Mouse (Mus musculus) intestine, embryonic 16.5 days (tissue): ENCODE measurements around the gene Il17rd. TPM values are rescaled to one million over a fixed set of nuclear protein-coding genes. Genes with fewer than 3 reads are reported as not detected.

Experiments used
- ATAC-seq: fragments of 200-750 bp; cut with Nextera tagmentation; 2 replicates; pipeline ENCODE4 v1.8.0; 2017; ENCODE audit warnings: moderate TSS enrichment, moderate library complexity
- H3K27ac ChIP-seq: fragments of 300-500 bp; sonication (generic); 2 replicates; pipeline ENCODE4 v1.5.1; 2014; ENCODE audit warnings: mild to moderate bottlenecking, low read length
- H3K27me3 ChIP-seq: fragments of 300-500 bp; sonication (generic); replicated peaks from 2 replicates; pipeline ENCODE4 v1.6.1; 2014; ENCODE audit warnings: low read length, control low read depth, mixed read lengths; ENCODE audit not compliant: control insufficient read depth, insufficient read depth
- H3K36me3 ChIP-seq: fragments of 300-500 bp; sonication (generic); 2 replicates; pipeline ENCODE4 v1.6.1; 2014; ENCODE audit warnings: low read length, control low read depth; ENCODE audit not compliant: control insufficient read depth, insufficient read depth
- H3K4me1 ChIP-seq: fragments of 300-500 bp; sonication (generic); 2 replicates; pipeline ENCODE4 v1.6.1; 2014; ENCODE audit warnings: low read length, control low read depth, mixed read lengths; ENCODE audit not compliant: control insufficient read depth, insufficient read depth
- H3K4me2 ChIP-seq: fragments of 300-500 bp; sonication (generic); 2 replicates; pipeline ENCODE4 v1.6.1; 2014; ENCODE audit warnings: low read depth, low read length, control low read depth
- H3K4me3 ChIP-seq: fragments of 300-500 bp; sonication (generic); 2 replicates; pipeline ENCODE4 v1.5.1; 2014; ENCODE audit warnings: mild to moderate bottlenecking, low read length
- H3K9ac ChIP-seq: fragments of 300-500 bp; sonication (generic); 2 replicates; pipeline ENCODE4 v1.6.1; 2014; ENCODE audit warnings: low read depth, low read length
- H3K9me3 ChIP-seq: fragments of 300-500 bp; sonication (generic); 2 replicates; pipeline ENCODE4 v1.6.1; 2016; ENCODE audit warnings: low read length, control low read depth; ENCODE audit not compliant: control insufficient read depth
- WGBS: fragments of 180-500 bp; shearing (Covaris S2); extraction: QIAGEN DNeasy Blood & Tissue Kit; methylation state at CpG from one replicate; pipeline ENCODE4 v1.1.7; 2014; 5-methylcytosine and 5-hydroxymethylcytosine counted together
- polyA plus RNA-seq: library from polyadenylated mRNA; unstranded; fragments of >200 nt; fragmentation: Nextera tagmentation; extraction: Ambion mirVana; gene quantifications from 2 replicates; pipeline ENCODE4 v1.2.1, GENCODE M21; 2015

The Il17rd gene
- polyA plus RNA-seq, 1 experiment from 2014 or later, result 1.4 TPM

GRCm38 (mm10) chr14:27075084-27075483 is 36.3 kb downstream of the Il17rd start:
- Histone ChIP-seq H3K4me1 (peaks cover 44% of the 10 kb centered on the region), H3K9ac (no peak overlapping the region), H3K4me3 (no peak overlapping the region), H3K4me2 (no peak overlapping the region), H3K27ac (peak overlapping the region; percentile 59; the same call in 1 of the 2 replicates), H3K36me3 (no peaks in the 10 kb centered on the region), H3K9me3 (no peaks in the 10 kb centered on the region), H3K27me3 (no peaks in the 10 kb centered on the region)
- no peak for ATAC-seq
- 42% methylated on average over 6 of the region's 6 CpGs for whole genome bisulfite sequencing

- Histone ChIP-seq H3K4me3 (no peak overlapping the region), H3K9me3 (no peaks in the 10 kb centered on the region), H3K36me3 (no peaks in the 10 kb centered on the region), H3K27me3 (no peaks in the 10 kb centered on the region), H3K4me1 (peaks cover 36% of the 10 kb centered on the region), H3K9ac (no peak overlapping the region), H3K4me2 (no peak overlapping the region), H3K27ac (0 out of 2 replicates have a peak overlapping the region, but pooled peaks have one; percentile 10)
- WGBS, result 52% methylated on average over 8 of the region's 8 CpGs
- no peak for ATAC-seq
These were observed 37.3 kb downstream of the Il17rd start for GRCm38 (mm10) chr14:27075909-27076521.

GRCm38 (mm10) chr14:27076522-27076920 is 37.8 kb downstream of the Il17rd start:
- ATAC-seq, result no peak
- Histone ChIP-seq H3K9ac (no peak overlapping the region), H3K36me3 (no peaks in the 10 kb centered on the region), H3K4me3 (no peak overlapping the region), H3K9me3 (no peaks in the 10 kb centered on the region), H3K27me3 (no peaks in the 10 kb centered on the region), H3K4me1 (peaks cover 31% of the 10 kb centered on the region), H3K27ac (0 out of 2 replicates have a peak overlapping the region, but pooled peaks have one; percentile 10), H3K4me2 (no peak overlapping the region)
- 61% methylated on average over 2 of the region's 2 CpGs for WGBS

GRCm38 (mm10) chr14:27081536-27082275 is 43.0 kb downstream of the Il17rd start:
- Histone ChIP-seq H3K9me3 (no peaks in the 10 kb centered on the region), H3K4me3 (no peak overlapping the region), H3K4me2 (no peak overlapping the region), H3K4me1 (no peaks in the 10 kb centered on the region), H3K9ac (no peak overlapping the region), H3K27me3 (no peaks in the 10 kb centered on the region), H3K27ac (no peak overlapping the region), H3K36me3 (no peaks in the 10 kb centered on the region)
- 73% methylated on average over 5 of the region's 5 CpGs for WGBS
- ATAC-seq, result no peak

GRCm38 (mm10) chr14:27085471-27085870 is 46.7 kb downstream of the Il17rd start:
- H3K9me3 ChIP-seq, result no peaks in the 10 kb centered on the region
- no peak overlapping the region for H3K4me2 ChIP-seq
- ATAC-seq, result no peak
- H3K9ac ChIP-seq, result no peak overlapping the region
- no peaks in the 10 kb centered on the region for H3K4me1 ChIP-seq
- no peaks in the 10 kb centered on the region for H3K36me3 ChIP-seq
- no peak overlapping the region for H3K4me3 ChIP-seq
- no peaks in the 10 kb centered on the region for H3K27me3 ChIP-seq
- H3K27ac ChIP-seq, result no peak overlapping the region
- WGBS, result 64% methylated on average over 5 of the region's 5 CpGs

- WGBS, result 75% methylated on average over 4 of the region's 4 CpGs
- ATAC-seq, result no peak
- no peaks in the 10 kb centered on the region for H3K27me3 ChIP-seq
These were observed 47.3 kb downstream of the Il17rd start for GRCm38 (mm10) chr14:27085999-27086398.

GRCm38 (mm10) chr14:27094247-27094646 is 55.5 kb downstream of the Il17rd start:
- Histone ChIP-seq H3K27ac (no peak overlapping the region), H3K4me2 (no peak overlapping the region), H3K27me3 (no peaks in the 10 kb centered on the region), H3K9me3 (no peaks in the 10 kb centered on the region), H3K9ac (no peak overlapping the region), H3K4me1 (no peaks in the 10 kb centered on the region), H3K4me3 (no peak overlapping the region), H3K36me3 (peaks cover 3% of the 10 kb centered on the region; the same call in 1 of the 2 replicates)
- ATAC-seq, result no peak
- WGBS, result 68% methylated on average over 5 of the region's 5 CpGs

More at GRCm38 (mm10) chr14:27085999-27086398, 47.3 kb downstream of the Il17rd start:
- H3K9me3 ChIP-seq, result no peaks in the 10 kb centered on the region
- H3K4me3 ChIP-seq, result no peak overlapping the region
- H3K4me1 ChIP-seq, result no peaks in the 10 kb centered on the region
- no peak overlapping the region for H3K9ac ChIP-seq
- H3K27ac ChIP-seq, result no peak overlapping the region
- H3K4me2 ChIP-seq, result no peak overlapping the region
- H3K36me3 ChIP-seq, result no peaks in the 10 kb centered on the region

GRCm38 (mm10) chr14:27096133-27096532 is 57.4 kb downstream of the Il17rd start:
- H3K9ac ChIP-seq, result no peak overlapping the region
- no peaks in the 10 kb centered on the region for H3K27me3 ChIP-seq
- 70% methylated on average over 9 of the region's 9 CpGs for WGBS
- no peaks in the 10 kb centered on the region for H3K9me3 ChIP-seq
- no peaks in the 10 kb centered on the region for H3K4me1 ChIP-seq
- H3K27ac ChIP-seq, result no peak overlapping the region
- 0 out of 2 replicates have a peak, but pooled peaks have one; percentile 40 for ATAC-seq
- H3K4me3 ChIP-seq, result no peak overlapping the region
- H3K4me2 ChIP-seq, result no peak overlapping the region
- H3K36me3 ChIP-seq, result peaks cover 3% of the 10 kb centered on the region; the same call in 1 of the 2 replicates

GRCm38 (mm10) chr14:27096779-27097178 is 58.0 kb downstream of the Il17rd start:
- Histone ChIP-seq H3K4me1 (no peaks in the 10 kb centered on the region), H3K4me2 (no peak overlapping the region), H3K9me3 (no peaks in the 10 kb centered on the region), H3K36me3 (peaks cover 2% of the 10 kb centered on the region; the same call in 1 of the 2 replicates), H3K27me3 (no peaks in the 10 kb centered on the region), H3K9ac (no peak overlapping the region), H3K4me3 (no peak overlapping the region), H3K27ac (no peak overlapping the region)
- 16% methylated on average over 3 of the region's 3 CpGs for WGBS
- peak; percentile 60 for ATAC-seq
